Mouse (Mus musculus): ENCODE data around the gene Maco1.

GRCm38 (mm10) chr4:134779136-134779934 is 73.8 kb downstream of the Maco1 start:
- TF ChIP-seq CTCF (IDR thresholded peaks at IDR 0.05; ENCODE audit: extremely low read depth, insufficient read length, insufficient replicate concordance, low read depth, low read length) (no peak), POLR2A (IDR thresholded peaks at IDR 0.05; ENCODE audit: low read depth, low read length) (no peak)
